20 mouse cellular contexts compared by ENCODE assay signal in the genomic region with DNA sequence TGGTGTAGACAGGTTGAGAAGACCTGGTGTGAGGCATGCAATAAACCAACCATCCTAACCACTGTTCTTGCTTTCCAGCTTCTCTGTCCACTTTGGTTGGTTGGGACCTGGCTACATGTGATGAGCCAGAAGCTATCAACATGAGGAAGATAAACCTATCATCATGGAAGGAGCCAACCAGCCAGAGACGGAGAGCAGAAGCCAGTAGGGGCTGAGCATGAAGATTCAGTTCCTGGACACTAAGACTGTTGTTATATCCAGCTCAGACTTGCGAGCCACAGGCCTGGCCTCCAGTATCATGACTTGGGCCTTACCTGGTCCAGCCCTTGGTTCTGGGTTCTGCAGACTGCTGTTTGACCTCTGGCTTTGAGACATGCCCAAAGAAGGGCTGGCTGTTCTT. TPM values are rescaled to one million over a fixed set of nuclear protein-coding genes. Genes with fewer than 3 reads are reported as not detected.
A peak's percentile ranks its signal among the peaks of the same experiment; 100 is the strongest.
DNase-seq lines count a peak whose midpoint lies in the region; ATAC-seq and TF ChIP-seq lines count a peak whose summit lies in the region.
"Had no signal": no experiment of that assay in that cellular context is flagged by ENCODE, and none has a peak within 500 bp of the region (broad histone marks: within the 10 kb centered on the region; RNA-seq: fewer than 3 reads in every experiment).

No protein-coding gene starts in this region.

- ATAC-seq in heart, embryonic 16.5 days (replicated peaks; ENCODE audit: extremely low read depth, insufficient read depth, low FRiP score), result no peak
- no peak for ATAC-seq in lung, postnatal 0 days
- no peak for ATAC-seq in embryonic facial prominence, embryonic 13.5 days (ENCODE audit: insufficient number of reproducible peaks, insufficient read depth, low FRiP score, low TSS enrichment, low read depth)
- ATAC-seq in stomach, embryonic 16.5 days (ENCODE audit: insufficient read depth, low FRiP score), result no peak
- ATAC-seq: forebrain, embryonic 13.5 days; midbrain, embryonic 13.5 days had no signal

- H3K4me3 ChIP-seq in heart, embryonic 16.5 days (ENCODE audit: low read length), result peak overlapping the region; percentile 92
- no peak overlapping the region; the same call in 1 of the 2 replicates for H3K4me3 ChIP-seq in lung, postnatal 0 days (ENCODE audit: low read depth, low read length)
- no peak overlapping the region for H3K4me3 ChIP-seq in lung, adult 2 months (replicated peaks; ENCODE audit: extremely low read depth, low read depth, low read length)
- 0 out of 2 replicates have a peak overlapping the region, but pooled peaks have one; percentile 9 for H3K4me3 ChIP-seq in embryonic facial prominence, embryonic 13.5 days
- H3K4me3 ChIP-seq in stomach, embryonic 16.5 days (replicated peaks; ENCODE audit: low read length), result peak overlapping the region; percentile 70
- no peak overlapping the region for H3K4me3 ChIP-seq in cerebellum, adult 2 months (replicated peaks; ENCODE audit: insufficient read depth, low read depth, low read length)
- H3K4me3 ChIP-seq: forebrain, embryonic 13.5 days; hindbrain, embryonic 13.5 days; midbrain, embryonic 13.5 days; neural tube, embryonic 12.5 days had no signal

- H3K4me2 ChIP-seq in heart, embryonic 16.5 days (ENCODE audit: low read depth, low read length), result peak overlapping the region; percentile 95
- 0 out of 2 replicates have a peak overlapping the region, but pooled peaks have one; percentile 17 for H3K4me2 ChIP-seq in lung, postnatal 0 days (replicated peaks; ENCODE audit: low read depth, low read length)
- H3K4me2 ChIP-seq in embryonic facial prominence, embryonic 13.5 days, result peak overlapping the region; percentile 87
- peak overlapping the region; percentile 75 for H3K4me2 ChIP-seq in stomach, embryonic 16.5 days (ENCODE audit: low read depth, low read length)

- peaks cover 64% of the 10 kb centered on the region for H3K4me1 ChIP-seq in heart, embryonic 16.5 days (ENCODE audit: control insufficient read depth, insufficient read depth, low read length)
- peaks cover 14% of the 10 kb centered on the region; the same call in 1 of the 2 replicates for H3K4me1 ChIP-seq in lung, postnatal 0 days (ENCODE audit: insufficient read depth, low read depth, low read length)
- H3K4me1 ChIP-seq in lung, adult 2 months (ENCODE audit: control insufficient read depth, insufficient read depth, low read length), result peaks cover 15% of the 10 kb centered on the region
- H3K4me1 ChIP-seq in embryonic facial prominence, embryonic 13.5 days, result peaks cover 74% of the 10 kb centered on the region
- H3K4me1 ChIP-seq in stomach, embryonic 16.5 days (ENCODE audit: control insufficient read depth, insufficient read depth, low read length), result peaks cover 47% of the 10 kb centered on the region
- H3K4me1 ChIP-seq in cerebellum, adult 2 months (ENCODE audit: control insufficient read depth, insufficient read depth, low read length), result no peaks in the 10 kb centered on the region

- no peak for DNase-seq in heart, adult 18-20 months
- DNase-seq in lung, postnatal 0 days (ENCODE audit: low spot score), result no peak
- no peak for DNase-seq in lung, adult 2 months
- DNase-seq in cerebellum, adult 2 months, result no peak
- DNase-seq: adrenal gland, postnatal 25 days; kidney, postnatal 10 days; left cerebral cortex, postnatal 4 days; lung, adult 18-20 months; retina, postnatal 1 day; spleen, adult 18-20 months; thymus, adult 18-20 months had no signal

- no peak overlapping the region for H3K9ac ChIP-seq in heart, embryonic 16.5 days (ENCODE audit: low read length)
- H3K9ac ChIP-seq in lung, postnatal 0 days (replicated peaks; ENCODE audit: low read depth), result no peak overlapping the region
- no peak overlapping the region for H3K9ac ChIP-seq in embryonic facial prominence, embryonic 13.5 days
- no peak overlapping the region for H3K9ac ChIP-seq in stomach, embryonic 16.5 days (ENCODE audit: low read length)
- H3K9ac ChIP-seq: forebrain, embryonic 13.5 days; hindbrain, embryonic 13.5 days; midbrain, embryonic 13.5 days; neural tube, embryonic 12.5 days had no signal

- no peak for TF ChIP-seq CTCF in lung, postnatal 0 days (IDR thresholded peaks at IDR 0.05)
- TF ChIP-seq CTCF in lung, adult 2 months (IDR thresholded peaks at IDR 0.05; ENCODE audit: insufficient read depth, low read length), result no peak
- TF ChIP-seq CTCF in cerebellum, adult 2 months (IDR thresholded peaks at IDR 0.05; ENCODE audit: borderline replicate concordance, insufficient read depth, low read depth, low read length), result no peak

- H3K9me3 ChIP-seq in heart, embryonic 16.5 days (replicated peaks; ENCODE audit: control insufficient read depth, low read length), result no peaks in the 10 kb centered on the region
- H3K9me3 ChIP-seq in lung, postnatal 0 days (ENCODE audit: low read length), result no peaks in the 10 kb centered on the region
- no peaks in the 10 kb centered on the region for H3K9me3 ChIP-seq in embryonic facial prominence, embryonic 13.5 days
- H3K9me3 ChIP-seq in stomach, embryonic 16.5 days (replicated peaks; ENCODE audit: control insufficient read depth, low read length), result no peaks in the 10 kb centered on the region
- H3K9me3 ChIP-seq: forebrain, embryonic 13.5 days; hindbrain, embryonic 13.5 days; midbrain, embryonic 13.5 days; neural tube, embryonic 12.5 days had no signal

- H3K27ac ChIP-seq in heart, embryonic 16.5 days (ENCODE audit: low read length), result no peak overlapping the region
- H3K27ac ChIP-seq in lung, postnatal 0 days (ENCODE audit: low read length), result no peak overlapping the region
- H3K27ac ChIP-seq in embryonic facial prominence, embryonic 13.5 days, result no peak overlapping the region
- H3K27ac ChIP-seq in stomach, embryonic 16.5 days (ENCODE audit: low read length), result 0 out of 2 replicates have a peak overlapping the region, but pooled peaks have one; percentile 4
- no peak overlapping the region for H3K27ac ChIP-seq in cerebellum, adult 2 months (ENCODE audit: insufficient read depth, low read length)
- H3K27ac ChIP-seq: forebrain, embryonic 13.5 days; hindbrain, embryonic 13.5 days; midbrain, embryonic 13.5 days; neural tube, embryonic 12.5 days had no signal

- no peak for TF ChIP-seq POLR2A in lung, adult 2 months (IDR thresholded peaks at IDR 0.05; ENCODE audit: borderline replicate concordance, extremely low read depth, low read depth, low read length)
- TF ChIP-seq POLR2A in cerebellum, adult 2 months (IDR thresholded peaks at IDR 0.05; ENCODE audit: borderline replicate concordance, insufficient read depth, low read length), result no peak

- no peak for TF ChIP-seq EP300 in lung, postnatal 0 days (IDR thresholded peaks at IDR 0.05)

- no peaks in the 10 kb centered on the region for H3K27me3 ChIP-seq in heart, embryonic 16.5 days (ENCODE audit: control insufficient read depth, insufficient read depth, low read length)
- no peaks in the 10 kb centered on the region for H3K27me3 ChIP-seq in lung, postnatal 0 days (replicated peaks; ENCODE audit: insufficient read depth, low read length)
- H3K27me3 ChIP-seq in embryonic facial prominence, embryonic 13.5 days, result no peaks in the 10 kb centered on the region
- no peaks in the 10 kb centered on the region for H3K27me3 ChIP-seq in stomach, embryonic 16.5 days (ENCODE audit: control insufficient read depth, insufficient read depth, low read length)
- no peaks in the 10 kb centered on the region for H3K27me3 ChIP-seq in cerebellum, adult 2 months (ENCODE audit: control insufficient read depth, insufficient read depth, low read length)
- H3K27me3 ChIP-seq: neural tube, embryonic 12.5 days had no signal

- H3K36me3 ChIP-seq in heart, embryonic 16.5 days (ENCODE audit: control insufficient read depth, insufficient read depth), result peaks cover 16% of the 10 kb centered on the region
- H3K36me3 ChIP-seq in lung, postnatal 0 days (ENCODE audit: insufficient read depth, low read length), result no peaks in the 10 kb centered on the region
- peaks cover 15% of the 10 kb centered on the region for H3K36me3 ChIP-seq in embryonic facial prominence, embryonic 13.5 days
- no peaks in the 10 kb centered on the region for H3K36me3 ChIP-seq in stomach, embryonic 16.5 days (ENCODE audit: control insufficient read depth, insufficient read depth, low read length)
- H3K36me3 ChIP-seq: hindbrain, embryonic 13.5 days had no signal

- WGBS in heart, embryonic 16.5 days, result 70% methylated on average over 2 of the region's 2 CpGs
- 85% methylated on average over 2 of the region's 2 CpGs for WGBS in lung, postnatal 0 days
- 70% methylated on average over 2 of the region's 2 CpGs for WGBS in lung, adult 2 months
- 92% methylated on average over 2 of the region's 2 CpGs for WGBS in embryonic facial prominence, embryonic 13.5 days
- 100% methylated on average over 2 of the region's 2 CpGs for WGBS in stomach, embryonic 16.5 days
- WGBS in cerebellum, adult 2 months, result 95% methylated on average over 2 of the region's 2 CpGs

RNA-seq across cellular contexts. Expression of gene Phlda3, which starts 2.5 kb away (rescaled TPM):
- polyA plus RNA-seq in heart, embryonic 16.5 days (2015; fragmentation: Nextera tagmentation; extraction: Ambion mirVana), result 77.1 and 80.4 TPM in 2 replicates
- 10 to 100 TPM; 11.0 to 11.7 TPM for total RNA-seq in heart, adult 18-20 months (2021)
- polyA plus RNA-seq in lung, postnatal 0 days (2015; fragmentation: Nextera tagmentation; extraction: Ambion mirVana), result 80.7 and 82.0 TPM in 2 replicates
- polyA plus RNA-seq in lung, adult 2 months (2012; rRNA removed), result 98.6 and 156 TPM in 2 replicates
- polyA plus RNA-seq in embryonic facial prominence, embryonic 13.5 days (2015; fragmentation: Nextera tagmentation; extraction: Ambion mirVana), result 78.0 and 85.6 TPM in 2 replicates
- polyA plus RNA-seq in stomach, embryonic 16.5 days (2015; fragmentation: Nextera tagmentation; extraction: Ambion mirVana), result 77.4 and 80.5 TPM in 2 replicates
- polyA plus RNA-seq in cerebellum, adult 2 months (2012; rRNA removed), result 72.7 and 93.0 TPM in 2 replicates

RNA-seq across cellular contexts. Expression of gene Tnni1, which starts 10.8 kb away (rescaled TPM):
- polyA plus RNA-seq in heart, embryonic 16.5 days (2015; fragmentation: Nextera tagmentation; extraction: Ambion mirVana), result 4,265 and 4,826 TPM in 2 replicates
- 1 to 10 TPM; 1.5 to 1.7 TPM for total RNA-seq in heart, adult 18-20 months (2021)
- 26.1 and 31.2 TPM in 2 replicates for polyA plus RNA-seq in lung, postnatal 0 days (2015; fragmentation: Nextera tagmentation; extraction: Ambion mirVana)
- polyA plus RNA-seq in lung, adult 2 months (2012; rRNA removed), result 0.26 and 1.5 TPM in 2 replicates
- 28.9 and 33.8 TPM in 2 replicates for polyA plus RNA-seq in embryonic facial prominence, embryonic 13.5 days (2015; fragmentation: Nextera tagmentation; extraction: Ambion mirVana)
- 6.2 and 84.9 TPM in 2 replicates for polyA plus RNA-seq in stomach, embryonic 16.5 days (2015; fragmentation: Nextera tagmentation; extraction: Ambion mirVana)
- 22.1 and 25.9 TPM in 2 replicates for polyA plus RNA-seq in cerebellum, adult 2 months (2012; rRNA removed)
- total RNA-seq: adrenal gland, postnatal 25 days; layer of hippocampus, postnatal 10 days; left cerebral cortex, postnatal 4 days had no signal

RNA-seq across cellular contexts. Expression of gene Csrp1, which starts 48.5 kb away (rescaled TPM):
- 160 and 174 TPM in 2 replicates for polyA plus RNA-seq in heart, embryonic 16.5 days (2015; fragmentation: Nextera tagmentation; extraction: Ambion mirVana)
- total RNA-seq in heart, adult 18-20 months (2021), result 10 to 100 TPM; 47.0 to 51.1 TPM
- 449 and 545 TPM in 2 replicates for polyA plus RNA-seq in lung, postnatal 0 days (2015; fragmentation: Nextera tagmentation; extraction: Ambion mirVana)
- polyA plus RNA-seq in lung, adult 2 months (2012; rRNA removed), result 556 and 717 TPM in 2 replicates
- 77.0 and 79.3 TPM in 2 replicates for polyA plus RNA-seq in embryonic facial prominence, embryonic 13.5 days (2015; fragmentation: Nextera tagmentation; extraction: Ambion mirVana)
- 229 and 245 TPM in 2 replicates for polyA plus RNA-seq in stomach, embryonic 16.5 days (2015; fragmentation: Nextera tagmentation; extraction: Ambion mirVana)
- polyA plus RNA-seq in cerebellum, adult 2 months (2012; rRNA removed), result 364 and 434 TPM in 2 replicates

RNA-seq across cellular contexts. Expression of gene Lad1, which starts 50.0 kb away (rescaled TPM):
- 5.9 TPM in 2 replicates for polyA plus RNA-seq in heart, embryonic 16.5 days (2015; fragmentation: Nextera tagmentation; extraction: Ambion mirVana)
- 1 to 10 TPM; 5.9 to 8.3 TPM for total RNA-seq in heart, adult 18-20 months (2021)
- polyA plus RNA-seq in lung, postnatal 0 days (2015; fragmentation: Nextera tagmentation; extraction: Ambion mirVana), result 4.4 and 6.0 TPM in 2 replicates
- 6.9 and 43.2 TPM in 2 replicates for polyA plus RNA-seq in lung, adult 2 months (2012; rRNA removed)
- polyA plus RNA-seq in embryonic facial prominence, embryonic 13.5 days (2015; fragmentation: Nextera tagmentation; extraction: Ambion mirVana), result 13.2 and 13.6 TPM in 2 replicates
- 109 and 142 TPM in 2 replicates for polyA plus RNA-seq in stomach, embryonic 16.5 days (2015; fragmentation: Nextera tagmentation; extraction: Ambion mirVana)
- polyA plus RNA-seq in cerebellum, adult 2 months (2012; rRNA removed), result 0.76 and 1.2 TPM in 2 replicates
- total RNA-seq: adrenal gland, postnatal 25 days; gastrocnemius, adult 8-10 months had no signal

Comparison
In these comparisons a context has a peak if more than half of its experiments do, and no peak if none do; other contexts are left out.
1. H3K4me2 ChIP-seq: peak in every context shown above with its lines; median percentile 95 in heart, embryonic 16.5 days; 87 in embryonic facial prominence, embryonic 13.5 days; 75 in stomach, embryonic 16.5 days; 17 in lung, postnatal 0 days.
2. H3K4me3 ChIP-seq: peak in heart, embryonic 16.5 days (single experiment), embryonic facial prominence, embryonic 13.5 days (single experiment) and stomach, embryonic 16.5 days (single experiment); none in lung, postnatal 0 days (single experiment), lung, adult 2 months (single experiment) and cerebellum, adult 2 months (single experiment).
3. RNA of gene Tnni1, which starts 10.8 kb away (polyA plus RNA-seq): 4,265 to 4,826 TPM in heart, embryonic 16.5 days; 6.2 to 84.9 TPM in stomach, embryonic 16.5 days, 28.9 to 33.8 TPM in embryonic facial prominence, embryonic 13.5 days, 26.1 to 31.2 TPM in lung, postnatal 0 days, 22.1 to 25.9 TPM in cerebellum, adult 2 months and 0.26 to 1.5 TPM in lung, adult 2 months; every median in the first group is over 10 times any median in the second.